Mouse (Mus musculus) testis, adult 2 months (tissue): ENCODE results near the gene Slc39a11.

Source experiments
- CTCF ChIP-seq: fragments of 200-500 bp; IDR thresholded peaks from 2 replicates; pipeline ENCODE4 v1.5.1; 2012; ENCODE audit warnings: low read depth, mild to moderate bottlenecking, inconsistent platforms, low read length, moderate library complexity; ENCODE audit not compliant: control insufficient read depth, insufficient read depth, insufficient replicate concordance
- POLR2A ChIP-seq: fragments of 200-500 bp; IDR thresholded peaks from 2 replicates; pipeline ENCODE4 v1.6.1; 2012; ENCODE audit warnings: low read depth, mild to moderate bottlenecking, inconsistent platforms, low read length, moderate library complexity; ENCODE audit not compliant: control insufficient read depth

- TF ChIP-seq CTCF, result no peak
- TF ChIP-seq POLR2A, result no peak
These were observed 387.8 kb downstream of the Slc39a11 start for GRCm38 (mm10) chr11:113262062-113262461.
